Mouse (Mus musculus) kidney, postnatal 36 days (tissue): ENCODE measurements around the gene Fam189a2.

Experiments used
- DNase-seq, 2 experiments: peaks; one replicate each; pipeline ENCODE4 v3.0.0; 2021 to 2022; ENCODE audit warnings: mixed read lengths in 2 of 2

The Fam189a2 gene

GRCm38 (mm10) chr19:24024667-24025066, 6.2 kb downstream of the Fam189a2 start:
- DNase-seq, result no peak

GRCm38 (mm10) chr19:24024131-24024530, 6.7 kb downstream of the Fam189a2 start:
- DNase-seq, result no peak

- DNase-seq, result no peak
These were observed 7.5 kb downstream of the Fam189a2 start for GRCm38 (mm10) chr19:24023351-24023750.

GRCm38 (mm10) chr19:24022771-24023170, 8.0 kb downstream of the Fam189a2 start:
- no peak for DNase-seq

GRCm38 (mm10) chr19:24022301-24022700, 8.5 kb downstream of the Fam189a2 start:
- no peak for DNase-seq

GRCm38 (mm10) chr19:24020736-24021135, 10.1 kb downstream of the Fam189a2 start:
- no peak for DNase-seq

GRCm38 (mm10) chr19:24019609-24020008, 11.2 kb downstream of the Fam189a2 start:
- no peak for DNase-seq

GRCm38 (mm10) chr19:24018396-24018795, 12.4 kb downstream of the Fam189a2 start:
- DNase-seq, result no peak

GRCm38 (mm10) chr19:24017892-24018291, 12.9 kb downstream of the Fam189a2 start:
- DNase-seq, result peak in 1 of 2 experiments; percentile 23

- peak; percentile 81 to 84 for DNase-seq
These were observed 13.4 kb downstream of the Fam189a2 start for GRCm38 (mm10) chr19:24017427-24017826.

- peak in 1 of 2 experiments; percentile 41 for DNase-seq
These were observed 14.0 kb downstream of the Fam189a2 start for GRCm38 (mm10) chr19:24016706-24017386.

- no peak for DNase-seq
These were observed 17.6 kb downstream of the Fam189a2 start for GRCm38 (mm10) chr19:24013241-24013640.

- DNase-seq, result no peak
These were observed 18.3 kb downstream of the Fam189a2 start for GRCm38 (mm10) chr19:24012479-24012878.

GRCm38 (mm10) chr19:24007638-24008360, 23.0 kb downstream of the Fam189a2 start:
- peak in 1 of 2 experiments; percentile 18 for DNase-seq

GRCm38 (mm10) chr19:24007002-24007637, 23.7 kb downstream of the Fam189a2 start:
- peak in 1 of 2 experiments; percentile 45 for DNase-seq

- DNase-seq, result no peak
These were observed 34.9 kb downstream of the Fam189a2 start for GRCm38 (mm10) chr19:23995766-23996399.

- DNase-seq, result no peak
These were observed 42.7 kb downstream of the Fam189a2 start for GRCm38 (mm10) chr19:23988166-23988565.

- no peak for DNase-seq
These were observed 43.5 kb downstream of the Fam189a2 start for GRCm38 (mm10) chr19:23987291-23987690.

GRCm38 (mm10) chr19:23984186-23984585, 46.6 kb downstream of the Fam189a2 start:
- no peak for DNase-seq

- no peak for DNase-seq
These were observed 50.2 kb downstream of the Fam189a2 start for GRCm38 (mm10) chr19:23980598-23980997.

- DNase-seq, result no peak
These were observed 52.8 kb downstream of the Fam189a2 start for GRCm38 (mm10) chr19:23977901-23978443.

- DNase-seq, result peak in 1 of 2 experiments; percentile 41
These were observed 57.8 kb downstream of the Fam189a2 start for GRCm38 (mm10) chr19:23972881-23973649.
